Mouse (Mus musculus) C2C12 (cell line): ENCODE measurements around the gene Exoc4. TPM values are rescaled to one million over a fixed set of nuclear protein-coding genes. Genes with fewer than 3 reads are reported as not detected.

ENCODE experiments used
- H3K27me3 ChIP-seq: one replicate; pipeline ENCODE4 v1.6.1; 2011; ENCODE audit not compliant: control insufficient read depth, insufficient read depth, insufficient read length
- H3K36me3 ChIP-seq: one replicate; pipeline ENCODE4 v1.6.1; 2011; ENCODE audit not compliant: control insufficient read depth, insufficient read depth
- H3K4me3 ChIP-seq: one replicate; pipeline ENCODE4 v1.5.1; 2011; ENCODE audit warnings: mild to moderate bottlenecking, control low read depth; ENCODE audit not compliant: poor library complexity, insufficient read depth, severe bottlenecking
- H3K79me2 ChIP-seq: one replicate; pipeline ENCODE4 v1.6.1; 2011; ENCODE audit not compliant: control insufficient read depth, insufficient read depth
- H3K79me3 ChIP-seq: one replicate; pipeline ENCODE4 v1.6.1; 2011; ENCODE audit warnings: low read depth, control low read depth
- H3ac ChIP-seq: one replicate; pipeline ENCODE3; 2011; ENCODE audit warnings: low read depth; ENCODE audit not compliant: control insufficient read depth, insufficient read length
- CEBPB ChIP-seq: IDR thresholded peaks from one replicate; pipeline ENCODE4 v1.6.1; 2011; ENCODE audit warnings: low read depth, mild to moderate bottlenecking, control low read depth, moderate library complexity
- CTCF ChIP-seq: IDR thresholded peaks from one replicate; pipeline ENCODE4 v1.5.1; 2011; ENCODE audit not compliant: control insufficient read depth, insufficient read depth, insufficient read length
- FOSL1 ChIP-seq: IDR thresholded peaks from one replicate; pipeline ENCODE4 v1.8.0; 2011; ENCODE audit warnings: mild to moderate bottlenecking, low read length; ENCODE audit not compliant: poor library complexity, insufficient read depth, severe bottlenecking
- MAX ChIP-seq: IDR thresholded peaks from one replicate; pipeline ENCODE4 v1.6.1; 2011; ENCODE audit warnings: mild to moderate bottlenecking, control low read depth
- MYOD1 ChIP-seq: IDR thresholded peaks from one replicate; pipeline ENCODE4 v1.6.1; 2011; ENCODE audit warnings: low read depth; ENCODE audit not compliant: control insufficient read depth, insufficient read length
- MYOG ChIP-seq: IDR thresholded peaks from one replicate; pipeline ENCODE4 v1.6.1; 2011; ENCODE audit not compliant: control insufficient read depth, insufficient read length; ENCODE audit errors: extremely low read depth
- USF1 ChIP-seq: IDR thresholded peaks from one replicate; pipeline ENCODE4 v1.6.1; 2011; ENCODE audit warnings: low read depth, mild to moderate bottlenecking, control low read depth, moderate library complexity
- polyA plus RNA-seq: library from polyadenylated mRNA; unstranded; fragments of >200 nt; fragmentation: generic; extraction: Trizol; gene quantifications from one replicate; pipeline ENCODE4 v1.2.1, GENCODE M21; 2012; ENCODE audit warnings: missing spikeins

The Exoc4 gene
- polyA plus RNA-seq, 1 experiment: 20.6 TPM

- Histone ChIP-seq H3K27me3 (no peaks in the 10 kb centered on the region), H3K79me3 (no peaks in the 10 kb centered on the region), H3K79me2 (no peaks in the 10 kb centered on the region), H3K4me3 (no peak overlapping the region), H3ac (no peak overlapping the region), H3K36me3 (no peaks in the 10 kb centered on the region)
- TF ChIP-seq FOSL1: no peak
Measured at GRCm38 (mm10) chr6:33831276-33831675, 582.4 kb downstream of the Exoc4 start.

GRCm38 (mm10) chr6:33832978-33833377, 584.1 kb downstream of the Exoc4 start:
- Histone ChIP-seq H3K79me2 (no peaks in the 10 kb centered on the region), H3ac (no peak overlapping the region), H3K27me3 (no peaks in the 10 kb centered on the region), H3K79me3 (no peaks in the 10 kb centered on the region), H3K36me3 (no peaks in the 10 kb centered on the region), H3K4me3 (no peak overlapping the region)
- TF ChIP-seq MYOG: no peak
- TF ChIP-seq FOSL1: no peak
- no peak for TF ChIP-seq MYOD1
- no peak for TF ChIP-seq CEBPB
- no peak for TF ChIP-seq MAX
- TF ChIP-seq USF1: no peak
- TF ChIP-seq CTCF: no peak

GRCm38 (mm10) chr6:33836048-33836780, 587.3 kb downstream of the Exoc4 start:
- Histone ChIP-seq H3K36me3 (no peaks in the 10 kb centered on the region), H3ac (no peak overlapping the region), H3K27me3 (no peaks in the 10 kb centered on the region), H3K79me3 (no peaks in the 10 kb centered on the region), H3K79me2 (no peaks in the 10 kb centered on the region), H3K4me3 (no peak overlapping the region)
- no peak for TF ChIP-seq MAX

- Histone ChIP-seq H3K36me3 (no peaks in the 10 kb centered on the region), H3K4me3 (no peak overlapping the region), H3ac (no peak overlapping the region), H3K79me2 (no peaks in the 10 kb centered on the region), H3K27me3 (no peaks in the 10 kb centered on the region), H3K79me3 (no peaks in the 10 kb centered on the region)
- TF ChIP-seq MYOD1 (no peak), MAX (no peak), MYOG (no peak), CTCF (no peak), CEBPB (no peak), FOSL1 (no peak), USF1 (no peak)
Measured at GRCm38 (mm10) chr6:33842901-33843300, 594.0 kb downstream of the Exoc4 start.

- TF ChIP-seq MAX (no peak), CTCF (no peak), FOSL1 (no peak), MYOD1 (no peak), USF1 (no peak), CEBPB (no peak), MYOG (no peak)
- Histone ChIP-seq H3K4me3 (no peak overlapping the region), H3K36me3 (no peaks in the 10 kb centered on the region), H3K79me2 (no peaks in the 10 kb centered on the region), H3K79me3 (no peaks in the 10 kb centered on the region), H3K27me3 (no peaks in the 10 kb centered on the region), H3ac (no peak overlapping the region)
Measured at GRCm38 (mm10) chr6:33859049-33859448, 610.2 kb downstream of the Exoc4 start.

GRCm38 (mm10) chr6:33865752-33866151, 616.9 kb downstream of the Exoc4 start:
- no peaks in the 10 kb centered on the region for H3K79me3 ChIP-seq
- H3K36me3 ChIP-seq: peaks cover 6% of the 10 kb centered on the region
- no peaks in the 10 kb centered on the region for H3K79me2 ChIP-seq
- H3K27me3 ChIP-seq: no peaks in the 10 kb centered on the region
- H3K4me3 ChIP-seq: no peak overlapping the region
- H3ac ChIP-seq: no peak overlapping the region
- TF ChIP-seq CEBPB (no peak), MAX (no peak)
